Mouse (Mus musculus) limb, embryonic 12.5 days (tissue): Measurements from ENCODE around the gene Gm49486. TPM values are rescaled to one million over a fixed set of nuclear protein-coding genes. Genes with fewer than 3 reads are reported as not detected.
A peak's percentile ranks its signal among the peaks of the same experiment; 100 is the strongest.
"Not testable (repeated sequence)": the region's sequence is repeated elsewhere in the genome, so short reads cannot be mapped to it uniquely, and the experiment has no call there.

Source experiments
- ATAC-seq: fragments of 200-750 bp; cut with Nextera tagmentation; 2 replicates; pipeline ENCODE4 v1.8.0; 2017; ENCODE audit warnings: low read depth, moderate TSS enrichment; ENCODE audit not compliant: insufficient number of reproducible peaks, insufficient read depth, low FRiP score, low TSS enrichment
- H3K27ac ChIP-seq: fragments of 300-500 bp; sonication (generic); 2 replicates; pipeline ENCODE4 v1.5.1; 2016; ENCODE audit warnings: mild to moderate bottlenecking, moderate library complexity
- H3K27me3 ChIP-seq: fragments of 300-500 bp; sonication (generic); 2 replicates; pipeline ENCODE4 v1.6.1; 2016; ENCODE audit warnings: mild to moderate bottlenecking, moderate library complexity
- H3K36me3 ChIP-seq: fragments of 300-500 bp; sonication (generic); 2 replicates; pipeline ENCODE4 v1.6.1; 2016; ENCODE audit warnings: mild to moderate bottlenecking, moderate library complexity
- H3K4me1 ChIP-seq: fragments of 300-500 bp; sonication (generic); replicated peaks from 2 replicates; pipeline ENCODE4 v1.6.1; 2016
- H3K4me2 ChIP-seq: fragments of 300-500 bp; sonication (generic); 2 replicates; pipeline ENCODE4 v1.6.1; 2016; ENCODE audit warnings: mild to moderate bottlenecking, moderate library complexity
- H3K4me3 ChIP-seq: fragments of 300-500 bp; sonication (generic); replicated peaks from 2 replicates; pipeline ENCODE4 v1.5.1; 2016; ENCODE audit warnings: mild to moderate bottlenecking
- H3K9ac ChIP-seq: fragments of 300-500 bp; sonication (generic); replicated peaks from 2 replicates; pipeline ENCODE4 v1.6.1; 2016; ENCODE audit warnings: mild to moderate bottlenecking, moderate library complexity
- H3K9me3 ChIP-seq: fragments of 300-500 bp; sonication (generic); 2 replicates; pipeline ENCODE4 v1.6.1; 2016; ENCODE audit warnings: mild to moderate bottlenecking, moderate library complexity
- WGBS: fragments of 180-500 bp; shearing (Covaris S2); methylation state at CpG from one replicate; pipeline ENCODE4 v1.1.7; 2016; 5-methylcytosine and 5-hydroxymethylcytosine counted together
- polyA plus RNA-seq: library from polyadenylated mRNA; unstranded; fragments of >200 nt; fragmentation: Nextera tagmentation; extraction: Ambion mirVana; gene quantifications from 2 replicates; pipeline ENCODE4 v1.2.1, GENCODE M21; 2016

Gm49486 gene
- polyA plus RNA-seq, 1 experiment from 2014 or later: 0.76 TPM

- ATAC-seq, H3K4me2 ChIP-seq, H3K36me3 ChIP-seq, H3K27ac ChIP-seq, H3K9me3 ChIP-seq, H3K9ac ChIP-seq, H3K27me3 ChIP-seq, H3K4me3 ChIP-seq: not testable (repeated sequence)
- H3K4me1 ChIP-seq: peaks cover 24% of the 10 kb centered on the region
- WGBS: 71% methylated on average over 2 of the region's 2 CpGs
Observed at GRCm38 (mm10) chr15:79225780-79226179, 3.4 kb upstream of the Gm49486 start.

- H3K9me3 ChIP-seq: no peaks in the 10 kb centered on the region
- H3K9ac ChIP-seq: no peak overlapping the region
- H3K36me3 ChIP-seq: peaks cover 88% of the 10 kb centered on the region
- H3K4me3 ChIP-seq: no peak overlapping the region
- peaks cover 5% of the 10 kb centered on the region; the same call in 1 of the 2 replicates for H3K4me1 ChIP-seq
- H3K27ac ChIP-seq: no peak overlapping the region
- no peaks in the 10 kb centered on the region for H3K27me3 ChIP-seq
- 91% methylated on average over 9 of the region's 9 CpGs for WGBS
- ATAC-seq: no peak
- no peak overlapping the region for H3K4me2 ChIP-seq
Observed at GRCm38 (mm10) chr15:79235268-79235667, 6.1 kb downstream of the Gm49486 start.

GRCm38 (mm10) chr15:79238036-79238435, 8.8 kb downstream of the Gm49486 start:
- 90% methylated on average over 6 of the region's 6 CpGs for WGBS
- Histone ChIP-seq H3K27me3 (no peaks in the 10 kb centered on the region), H3K4me2 (no peak overlapping the region), H3K9ac (no peak overlapping the region), H3K4me3 (no peak overlapping the region), H3K27ac (no peak overlapping the region), H3K9me3 (no peaks in the 10 kb centered on the region), H3K4me1 (no peaks in the 10 kb centered on the region; the same call in 1 of the 2 replicates), H3K36me3 (peaks cover 88% of the 10 kb centered on the region)
- no peak for ATAC-seq

GRCm38 (mm10) chr15:79242574-79243233, 13.5 kb downstream of the Gm49486 start:
- peaks cover 81% of the 10 kb centered on the region for H3K36me3 ChIP-seq
- H3K4me1 ChIP-seq: peaks cover 5% of the 10 kb centered on the region; the same call in 1 of the 2 replicates
- H3K9ac ChIP-seq: no peak overlapping the region
- no peak overlapping the region for H3K27ac ChIP-seq
- H3K9me3 ChIP-seq: no peaks in the 10 kb centered on the region
- ATAC-seq: no peak; the same call in 1 of the 2 replicates
- H3K4me3 ChIP-seq: no peak overlapping the region
- no peak overlapping the region for H3K4me2 ChIP-seq
- no peaks in the 10 kb centered on the region for H3K27me3 ChIP-seq
- WGBS: 77% methylated on average over 13 of the region's 13 CpGs

- Histone ChIP-seq H3K9me3 (no peaks in the 10 kb centered on the region), H3K4me1 (peaks cover 5% of the 10 kb centered on the region; the same call in 1 of the 2 replicates), H3K4me2 (peak overlapping the region; percentile 11; the same call in 1 of the 2 replicates), H3K4me3 (no peak overlapping the region), H3K27ac (peak overlapping the region; percentile 41; the same call in 1 of the 2 replicates), H3K9ac (no peak overlapping the region), H3K27me3 (no peaks in the 10 kb centered on the region), H3K36me3 (peaks cover 81% of the 10 kb centered on the region)
- 13% methylated on average over 10 of the region's 10 CpGs for WGBS
- peak; percentile 96 for ATAC-seq
Observed at GRCm38 (mm10) chr15:79243234-79244042, 14.2 kb downstream of the Gm49486 start.

GRCm38 (mm10) chr15:79244071-79244893, 15.1 kb downstream of the Gm49486 start:
- 75% methylated on average over 7 of the region's 7 CpGs for WGBS
- H3K27me3 ChIP-seq: no peaks in the 10 kb centered on the region
- H3K4me3 ChIP-seq: no peak overlapping the region
- no peak for ATAC-seq
- peaks cover 5% of the 10 kb centered on the region; the same call in 1 of the 2 replicates for H3K4me1 ChIP-seq
- H3K36me3 ChIP-seq: peaks cover 81% of the 10 kb centered on the region
- 0 out of 2 replicates have a peak overlapping the region, but pooled peaks have one; percentile 59 for H3K27ac ChIP-seq
- no peaks in the 10 kb centered on the region for H3K9me3 ChIP-seq
- no peak overlapping the region for H3K4me2 ChIP-seq
- 0 out of 2 replicates have a peak overlapping the region, but pooled peaks have one; percentile 24 for H3K9ac ChIP-seq

GRCm38 (mm10) chr15:79245321-79245720, 16.1 kb downstream of the Gm49486 start:
- Histone ChIP-seq H3K4me1 (peaks cover 5% of the 10 kb centered on the region; the same call in 1 of the 2 replicates), H3K27ac (no peak overlapping the region), H3K4me2 (no peak overlapping the region), H3K9me3 (no peaks in the 10 kb centered on the region), H3K27me3 (peaks cover 5% of the 10 kb centered on the region; the same call in 1 of the 2 replicates), H3K36me3 (peaks cover 77% of the 10 kb centered on the region), H3K4me3 (no peak overlapping the region), H3K9ac (no peak overlapping the region)
- no peak for ATAC-seq
- 82% methylated on average over 3 of the region's 3 CpGs for WGBS

GRCm38 (mm10) chr15:79250236-79250635, 21.0 kb downstream of the Gm49486 start:
- Histone ChIP-seq H3K9me3 (no peaks in the 10 kb centered on the region), H3K27ac (no peak overlapping the region), H3K36me3 (peaks cover 45% of the 10 kb centered on the region), H3K9ac (no peak overlapping the region), H3K4me2 (no peak overlapping the region), H3K4me3 (no peak overlapping the region), H3K27me3 (peaks cover 54% of the 10 kb centered on the region), H3K4me1 (peaks cover 23% of the 10 kb centered on the region)
- WGBS: 92% methylated on average over 2 of the region's 2 CpGs
- ATAC-seq: no peak

GRCm38 (mm10) chr15:79251168-79251567, 22.0 kb downstream of the Gm49486 start:
- no peak for ATAC-seq
- Histone ChIP-seq H3K36me3 (peaks cover 36% of the 10 kb centered on the region), H3K4me3 (no peak overlapping the region), H3K27ac (no peak overlapping the region), H3K4me2 (no peak overlapping the region), H3K9ac (no peak overlapping the region), H3K27me3 (peaks cover 56% of the 10 kb centered on the region), H3K4me1 (peaks cover 23% of the 10 kb centered on the region), H3K9me3 (no peaks in the 10 kb centered on the region)
- WGBS: 44% methylated on average over 7 of the region's 7 CpGs

- peak overlapping the region; percentile 75 for H3K4me2 ChIP-seq
Observed at GRCm38 (mm10) chr15:79251781-79252491, 22.7 kb downstream of the Gm49486 start.

More at GRCm38 (mm10) chr15:79251781-79252491, 22.7 kb downstream of the Gm49486 start:
- Histone ChIP-seq H3K9ac (peak overlapping the region; percentile 65), H3K4me3 (peak overlapping the region; percentile 43), H3K27ac (no peak overlapping the region), H3K27me3 (peaks cover 56% of the 10 kb centered on the region), H3K4me1 (peaks cover 23% of the 10 kb centered on the region), H3K36me3 (peaks cover 28% of the 10 kb centered on the region), H3K9me3 (no peaks in the 10 kb centered on the region)
- ATAC-seq: peak; percentile 26
- 2% methylated on average over 61 of the region's 61 CpGs for WGBS
